Mouse (Mus musculus) heart, embryonic 13.5 days (tissue): ENCODE data around the gene Nudcd3. TPM values are rescaled to one million over a fixed set of nuclear protein-coding genes. Genes with fewer than 3 reads are reported as not detected.

Experiments
- ATAC-seq: fragments of 200-750 bp; cut with Nextera tagmentation; 2 replicates; pipeline ENCODE4 v1.8.0; 2017; ENCODE audit warnings: moderate TSS enrichment; ENCODE audit not compliant: insufficient number of reproducible peaks, low FRiP score, low TSS enrichment; ENCODE audit errors: extremely low read depth
- H3K27ac ChIP-seq: fragments of 300-500 bp; sonication (generic); replicated peaks from 2 replicates; pipeline ENCODE4 v1.5.1; 2015; ENCODE audit warnings: moderate library complexity, mild to moderate bottlenecking, inconsistent platforms
- H3K27me3 ChIP-seq: fragments of 300-500 bp; sonication (generic); replicated peaks from 2 replicates; pipeline ENCODE4 v1.6.1; 2015; ENCODE audit warnings: mild to moderate bottlenecking, inconsistent platforms
- H3K36me3 ChIP-seq: fragments of 300-500 bp; sonication (generic); 2 replicates; pipeline ENCODE4 v1.6.1; 2015; ENCODE audit warnings: mild to moderate bottlenecking, inconsistent platforms
- H3K4me1 ChIP-seq: fragments of 300-500 bp; sonication (generic); 2 replicates; pipeline ENCODE4 v1.6.1; 2015; ENCODE audit warnings: inconsistent platforms
- H3K4me2 ChIP-seq: fragments of 300-500 bp; sonication (generic); 2 replicates; pipeline ENCODE4 v1.6.1; 2015; ENCODE audit warnings: inconsistent platforms, mild to moderate bottlenecking, moderate library complexity
- H3K4me3 ChIP-seq: fragments of 300-500 bp; sonication (generic); 2 replicates; pipeline ENCODE4 v1.5.1; 2015; ENCODE audit warnings: moderate library complexity, mild to moderate bottlenecking, inconsistent platforms
- H3K9ac ChIP-seq: fragments of 300-500 bp; sonication (generic); 2 replicates; pipeline ENCODE4 v1.6.1; 2015; ENCODE audit warnings: inconsistent platforms, mild to moderate bottlenecking, moderate library complexity
- H3K9me3 ChIP-seq: fragments of 300-500 bp; sonication (generic); 2 replicates; pipeline ENCODE4 v1.6.1; 2016; ENCODE audit warnings: inconsistent platforms
- whole genome bisulfite sequencing: fragments of 180-500 bp; shearing (Covaris S2); methylation state at CpG from one replicate; pipeline ENCODE4 v1.1.7; 2015; ENCODE audit warnings: mixed read lengths; 5-methylcytosine and 5-hydroxymethylcytosine counted together
- polyA plus RNA-seq: library from polyadenylated mRNA; unstranded; fragments of >200 nt; fragmentation: Nextera tagmentation; extraction: Ambion mirVana; gene quantifications from 2 replicates; pipeline ENCODE4 v1.2.1, GENCODE M21; 2015

Gene Nudcd3
- polyA plus RNA-seq, 1 experiment from 2014 or later = 30.1 TPM

- H3K4me1 ChIP-seq = peaks cover 54% of the 10 kb centered on the region
- WGBS = 71% methylated on average over 8 of the region's 8 CpGs
Measured at GRCm38 (mm10) chr11:6177781-6178420, 22.3 kb downstream of the Nudcd3 start.

GRCm38 (mm10) chr11:6175506-6175905, 24.7 kb downstream of the Nudcd3 start:
- H3K27ac ChIP-seq = peak overlapping the region; percentile 83
- no peaks in the 10 kb centered on the region for H3K36me3 ChIP-seq
- H3K4me1 ChIP-seq = peaks cover 50% of the 10 kb centered on the region
- H3K4me3 ChIP-seq = no peak overlapping the region
- H3K9me3 ChIP-seq = no peaks in the 10 kb centered on the region
- WGBS = 28% methylated on average over 1 of the region's 1 CpGs
- no peaks in the 10 kb centered on the region for H3K27me3 ChIP-seq
- no peak overlapping the region for H3K4me2 ChIP-seq
- no peak for ATAC-seq
- no peak overlapping the region for H3K9ac ChIP-seq

More at GRCm38 (mm10) chr11:6177781-6178420, 22.3 kb downstream of the Nudcd3 start:
- no peak overlapping the region for H3K4me3 ChIP-seq
- ATAC-seq = no peak
- no peaks in the 10 kb centered on the region for H3K9me3 ChIP-seq
- H3K36me3 ChIP-seq = no peaks in the 10 kb centered on the region
- H3K27ac ChIP-seq = no peak overlapping the region
- H3K9ac ChIP-seq = no peak overlapping the region
- H3K27me3 ChIP-seq = no peaks in the 10 kb centered on the region
- no peak overlapping the region for H3K4me2 ChIP-seq

GRCm38 (mm10) chr11:6174719-6175118, 25.5 kb downstream of the Nudcd3 start:
- Histone ChIP-seq H3K4me3 (0 out of 2 replicates have a peak overlapping the region, but pooled peaks have one; percentile 14), H3K9ac (no peak overlapping the region; the same call in 1 of the 2 replicates), H3K4me2 (peak overlapping the region; percentile 60), H3K27ac (peak overlapping the region; percentile 83), H3K27me3 (no peaks in the 10 kb centered on the region), H3K36me3 (no peaks in the 10 kb centered on the region), H3K9me3 (no peaks in the 10 kb centered on the region), H3K4me1 (peaks cover 43% of the 10 kb centered on the region)
- 17% methylated on average over 7 of the region's 7 CpGs for WGBS
- no peak for ATAC-seq

GRCm38 (mm10) chr11:6169041-6169663, 31.1 kb downstream of the Nudcd3 start:
- no peak for ATAC-seq
- Histone ChIP-seq H3K36me3 (no peaks in the 10 kb centered on the region), H3K9ac (no peak overlapping the region), H3K4me2 (no peak overlapping the region), H3K9me3 (no peaks in the 10 kb centered on the region), H3K4me1 (peaks cover 20% of the 10 kb centered on the region), H3K27ac (no peak overlapping the region), H3K4me3 (no peak overlapping the region), H3K27me3 (no peaks in the 10 kb centered on the region)
- 75% methylated on average over 2 of the region's 2 CpGs for WGBS

GRCm38 (mm10) chr11:6166351-6166750, 33.9 kb downstream of the Nudcd3 start:
- ATAC-seq = no peak
- WGBS = 85% methylated on average over 12 of the region's 12 CpGs
- no peaks in the 10 kb centered on the region for H3K36me3 ChIP-seq
- H3K4me1 ChIP-seq = peaks cover 30% of the 10 kb centered on the region
- no peak overlapping the region for H3K9ac ChIP-seq
- H3K27ac ChIP-seq = no peak overlapping the region
- H3K4me3 ChIP-seq = no peak overlapping the region
- no peaks in the 10 kb centered on the region for H3K9me3 ChIP-seq
- no peaks in the 10 kb centered on the region for H3K27me3 ChIP-seq
- H3K4me2 ChIP-seq = no peak overlapping the region

- no peaks in the 10 kb centered on the region for H3K36me3 ChIP-seq
- H3K9me3 ChIP-seq = no peaks in the 10 kb centered on the region
- H3K4me2 ChIP-seq = no peak overlapping the region
- ATAC-seq = no peak
- H3K9ac ChIP-seq = no peak overlapping the region
- no peak overlapping the region for H3K27ac ChIP-seq
- WGBS = 86% methylated on average over 7 of the region's 7 CpGs
- no peak overlapping the region for H3K4me3 ChIP-seq
- H3K27me3 ChIP-seq = no peaks in the 10 kb centered on the region
- H3K4me1 ChIP-seq = peaks cover 36% of the 10 kb centered on the region
Measured at GRCm38 (mm10) chr11:6165391-6166081, 34.7 kb downstream of the Nudcd3 start.

GRCm38 (mm10) chr11:6164781-6165180, 35.4 kb downstream of the Nudcd3 start:
- no peak for ATAC-seq
- Histone ChIP-seq H3K9ac (no peak overlapping the region), H3K4me1 (peaks cover 43% of the 10 kb centered on the region), H3K36me3 (no peaks in the 10 kb centered on the region), H3K4me2 (no peak overlapping the region), H3K27me3 (no peaks in the 10 kb centered on the region), H3K4me3 (no peak overlapping the region), H3K27ac (no peak overlapping the region), H3K9me3 (no peaks in the 10 kb centered on the region)
- 93% methylated on average over 7 of the region's 7 CpGs for WGBS

- Histone ChIP-seq H3K36me3 (no peaks in the 10 kb centered on the region), H3K27me3 (no peaks in the 10 kb centered on the region), H3K9ac (no peak overlapping the region), H3K4me2 (no peak overlapping the region), H3K9me3 (no peaks in the 10 kb centered on the region), H3K27ac (no peak overlapping the region), H3K4me3 (no peak overlapping the region), H3K4me1 (peaks cover 42% of the 10 kb centered on the region)
- no peak for ATAC-seq
- 85% methylated on average over 12 of the region's 12 CpGs for WGBS
Measured at GRCm38 (mm10) chr11:6163706-6164105, 36.5 kb downstream of the Nudcd3 start.

GRCm38 (mm10) chr11:6163062-6163461, 37.2 kb downstream of the Nudcd3 start:
- Histone ChIP-seq H3K9ac (no peak overlapping the region), H3K27me3 (no peaks in the 10 kb centered on the region), H3K36me3 (no peaks in the 10 kb centered on the region), H3K4me1 (peaks cover 38% of the 10 kb centered on the region), H3K27ac (peak overlapping the region; percentile 32; the same call in 1 of the 2 replicates), H3K4me2 (no peak overlapping the region), H3K4me3 (no peak overlapping the region), H3K9me3 (no peaks in the 10 kb centered on the region)
- WGBS = 90% methylated on average over 3 of the region's 3 CpGs
- no peak for ATAC-seq

GRCm38 (mm10) chr11:6161549-6161948, 38.7 kb downstream of the Nudcd3 start:
- no peak overlapping the region for H3K27ac ChIP-seq
- H3K9ac ChIP-seq = no peak overlapping the region
- peaks cover 49% of the 10 kb centered on the region for H3K4me1 ChIP-seq
- no peaks in the 10 kb centered on the region for H3K27me3 ChIP-seq
- no peak overlapping the region for H3K4me3 ChIP-seq
- ATAC-seq = no peak
- no peaks in the 10 kb centered on the region for H3K36me3 ChIP-seq
- H3K9me3 ChIP-seq = no peaks in the 10 kb centered on the region
- H3K4me2 ChIP-seq = no peak overlapping the region

GRCm38 (mm10) chr11:6160663-6161271, 39.4 kb downstream of the Nudcd3 start:
- ATAC-seq = no peak
- H3K27ac ChIP-seq = no peak overlapping the region
- no peak overlapping the region for H3K9ac ChIP-seq
- no peak overlapping the region for H3K4me2 ChIP-seq
- H3K27me3 ChIP-seq = no peaks in the 10 kb centered on the region
- no peaks in the 10 kb centered on the region for H3K36me3 ChIP-seq
- peaks cover 51% of the 10 kb centered on the region for H3K4me1 ChIP-seq
- no peak overlapping the region for H3K4me3 ChIP-seq
- no peaks in the 10 kb centered on the region for H3K9me3 ChIP-seq
- 65% methylated on average over 3 of the region's 3 CpGs for WGBS
